Mouse (Mus musculus): ENCODE results near the gene Frmd4a. TPM values are rescaled to one million over a fixed set of nuclear protein-coding genes. Genes with fewer than 3 reads are reported as not detected.
A peak's percentile ranks its signal among the peaks of the same experiment; 100 is the strongest.

The Frmd4a gene
- total and polyA plus RNA-seq, 3 experiments, result 10.4 to 21.0 (median 20.0) TPM

DNA sequence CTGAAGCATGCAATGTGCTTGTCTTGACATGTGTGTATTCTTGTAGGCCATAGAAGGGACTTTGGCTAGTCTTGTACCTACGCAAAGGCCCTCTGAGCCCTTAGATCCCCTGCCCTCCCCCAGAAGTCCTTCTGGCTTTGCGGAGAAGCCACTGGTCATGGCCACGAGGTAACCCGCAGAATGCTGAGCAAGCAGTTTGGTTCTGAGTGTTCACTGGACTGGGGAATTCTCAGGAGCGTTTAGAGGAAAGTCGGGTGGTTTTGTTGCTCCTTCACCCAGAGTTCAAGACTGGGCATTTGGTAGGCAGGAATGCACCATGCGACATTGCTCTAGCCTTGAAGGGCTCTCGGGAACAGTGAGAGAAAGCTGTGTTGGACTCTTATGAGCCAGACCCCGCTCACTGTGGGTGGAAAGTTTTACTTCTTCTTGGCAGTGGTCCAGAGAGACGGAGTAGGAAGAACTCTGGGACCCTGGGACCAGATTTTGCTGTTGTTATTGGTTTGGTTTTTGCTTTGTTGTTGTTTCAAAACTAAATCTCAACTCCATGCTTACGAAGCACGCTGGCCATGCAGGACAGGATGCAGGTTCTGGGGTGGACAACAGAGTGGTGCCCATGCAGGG, 432.5 kb downstream of the Frmd4a start:
- Histone ChIP-seq H3K27me3 (ENCODE audit: control insufficient read depth, insufficient read depth, low read length) (no peaks in the 10 kb centered on the region), H3K4me1 (ENCODE audit: control insufficient read depth, insufficient read depth, low read length) (peaks cover 22% of the 10 kb centered on the region), H3K36me3 (ENCODE audit: control insufficient read depth, insufficient read depth, low read length) (peaks cover 4% of the 10 kb centered on the region; the same call in 1 of the 2 replicates), H3K79me2 (replicated peaks; ENCODE audit: control insufficient read depth, insufficient read depth, low read length) (no peaks in the 10 kb centered on the region), H3K4me3 (no peak overlapping the region), H3K27ac (no peak overlapping the region), H3K9ac (ENCODE audit: low read depth, low read length) (no peak overlapping the region)
- TF ChIP-seq CTCF (IDR thresholded peaks at IDR 0.05), result no peak
- no peak for TF ChIP-seq EP300 (IDR thresholded peaks at IDR 0.05; ENCODE audit: insufficient read depth, low read depth, low read length)
- TF ChIP-seq POLR2A (IDR thresholded peaks at IDR 0.05; ENCODE audit: insufficient read depth, low read depth, low read length), result no peak
- intact Hi-C loops (cut with DNase I), result no loop called here
- peak in 1 of 2 experiments; percentile 35 for DNase-seq
- 45% methylated on average over 12 of the region's 12 CpGs for WGBS

DNA sequence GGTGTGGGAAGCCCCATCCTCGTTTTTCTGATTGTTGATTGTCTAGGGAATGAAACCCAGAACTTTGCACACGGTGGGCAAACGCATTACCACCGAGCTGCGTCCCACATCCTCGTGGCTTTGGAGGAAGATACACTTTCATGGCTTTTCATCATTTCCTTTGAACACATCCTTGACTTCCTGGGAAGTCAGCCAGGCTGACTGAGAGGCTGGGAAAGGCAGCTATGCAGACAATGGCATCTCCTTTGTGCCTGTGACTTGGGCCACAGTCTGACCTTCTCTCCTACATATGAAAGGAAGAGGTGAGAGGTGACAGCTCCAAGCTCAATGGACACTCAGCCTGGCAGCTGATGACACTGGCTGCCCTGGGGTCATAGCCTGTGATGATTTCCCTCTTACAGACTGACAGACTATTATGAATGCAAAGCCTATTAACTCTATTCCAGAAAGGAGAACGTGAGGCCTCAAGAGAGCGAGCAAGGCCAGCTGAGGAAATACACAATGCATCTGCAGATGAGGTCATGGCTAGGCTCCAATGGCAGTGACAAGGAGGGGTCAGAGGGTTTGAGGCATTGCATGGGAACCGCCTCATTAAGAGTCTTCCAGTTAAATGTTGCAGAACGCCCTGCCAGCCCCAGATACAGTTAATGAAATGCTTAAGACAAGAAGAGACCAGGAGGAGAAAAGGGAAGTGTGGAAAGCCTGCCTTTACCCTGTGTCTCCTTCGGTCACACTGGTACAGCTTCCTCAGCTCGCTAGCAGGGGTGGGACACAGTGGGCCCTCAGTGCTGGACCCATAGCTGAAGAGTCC, 435.3 kb downstream of the Frmd4a start:
- H3K27ac ChIP-seq, result peak overlapping the region; percentile 66
- TF ChIP-seq EP300 (IDR thresholded peaks at IDR 0.05; ENCODE audit: insufficient read depth, low read depth, low read length), result 0 out of 2 replicates have a peak, but pooled peaks have one; percentile 40
- no peak for TF ChIP-seq CTCF (IDR thresholded peaks at IDR 0.05)
- TF ChIP-seq POLR2A (IDR thresholded peaks at IDR 0.05; ENCODE audit: insufficient read depth, low read depth, low read length), result no peak
- intact Hi-C loops (cut with DNase I), result loop anchor here (2.0 kb wide), 1 partner anchor 22 kb away; no protein-coding TSS in a partner anchor
- no peaks in the 10 kb centered on the region for H3K27me3 ChIP-seq (ENCODE audit: control insufficient read depth, insufficient read depth, low read length)
- peaks cover 19% of the 10 kb centered on the region for H3K4me1 ChIP-seq (ENCODE audit: control insufficient read depth, insufficient read depth, low read length)
- no peak overlapping the region for H3K4me3 ChIP-seq
- H3K79me2 ChIP-seq (replicated peaks; ENCODE audit: control insufficient read depth, insufficient read depth, low read length), result no peaks in the 10 kb centered on the region
- peak; percentile 56 to 63 for DNase-seq
- H3K36me3 ChIP-seq (ENCODE audit: control insufficient read depth, insufficient read depth, low read length), result no peaks in the 10 kb centered on the region; the same call in 1 of the 2 replicates
- H3K9ac ChIP-seq (ENCODE audit: low read depth, low read length), result no peak overlapping the region
- WGBS, result 34% methylated on average over 12 of the region's 12 CpGs

GRCm38 (mm10) chr2:4455097-4456025, 437.8 kb downstream of the Frmd4a start:
- DNase-seq, result no peak
- Histone ChIP-seq H3K4me1 (ENCODE audit: control insufficient read depth, insufficient read depth, low read length) (peaks cover 17% of the 10 kb centered on the region), H3K27ac (no peak overlapping the region), H3K36me3 (ENCODE audit: control insufficient read depth, insufficient read depth, low read length) (no peaks in the 10 kb centered on the region; the same call in 1 of the 2 replicates), H3K27me3 (ENCODE audit: control insufficient read depth, insufficient read depth, low read length) (no peaks in the 10 kb centered on the region), H3K4me3 (no peak overlapping the region), H3K9ac (ENCODE audit: low read depth, low read length) (no peak overlapping the region), H3K79me2 (replicated peaks; ENCODE audit: control insufficient read depth, insufficient read depth, low read length) (no peaks in the 10 kb centered on the region)
- TF ChIP-seq CTCF (IDR thresholded peaks at IDR 0.05), result no peak
- TF ChIP-seq EP300 (IDR thresholded peaks at IDR 0.05; ENCODE audit: insufficient read depth, low read depth, low read length), result no peak
- no peak for TF ChIP-seq POLR2A (IDR thresholded peaks at IDR 0.05; ENCODE audit: insufficient read depth, low read depth, low read length)
- intact Hi-C loops (cut with DNase I), result no loop called here
- WGBS, result 65% methylated on average over 11 of the region's 11 CpGs

DNA sequence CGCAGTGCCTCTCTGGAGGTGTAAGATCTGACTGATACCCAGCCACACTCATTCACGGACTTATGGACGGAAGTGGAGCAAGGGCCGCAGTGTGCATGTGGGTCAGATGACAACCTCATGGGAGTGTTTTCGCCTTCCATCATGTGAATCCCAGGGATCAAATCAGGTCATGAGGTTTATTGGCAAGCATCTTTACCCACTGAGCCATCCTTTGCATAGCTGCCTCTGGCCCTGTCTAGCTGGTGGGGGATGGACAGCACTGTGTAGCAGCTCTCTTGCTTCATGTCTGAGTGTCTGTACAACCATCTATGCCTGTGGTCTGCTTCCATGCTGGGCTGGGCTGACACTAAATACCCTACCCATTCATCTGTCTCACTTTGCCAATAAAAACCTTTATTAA, 443.4 kb downstream of the Frmd4a start:
- Histone ChIP-seq H3K27ac (no peak overlapping the region), H3K27me3 (ENCODE audit: control insufficient read depth, insufficient read depth, low read length) (no peaks in the 10 kb centered on the region), H3K4me3 (no peak overlapping the region), H3K9ac (ENCODE audit: low read depth, low read length) (no peak overlapping the region), H3K79me2 (replicated peaks; ENCODE audit: control insufficient read depth, insufficient read depth, low read length) (0 out of 2 replicates have a peak, but pooled peaks cover 2% of the 10 kb centered on the region), H3K36me3 (ENCODE audit: control insufficient read depth, insufficient read depth, low read length) (no peaks in the 10 kb centered on the region), H3K4me1 (ENCODE audit: control insufficient read depth, insufficient read depth, low read length) (peaks cover 9% of the 10 kb centered on the region)
- peak in 1 of 2 experiments; percentile 16 for DNase-seq
- intact Hi-C loops (cut with DNase I), result no loop called here
- WGBS, result 51% methylated on average over 5 of the region's 5 CpGs
- TF ChIP-seq EP300 (IDR thresholded peaks at IDR 0.05; ENCODE audit: insufficient read depth, low read depth, low read length) (peak; percentile 63; the same call in 1 of the 2 replicates), POLR2A (IDR thresholded peaks at IDR 0.05; ENCODE audit: insufficient read depth, low read depth, low read length) (no peak)

- H3K27me3 ChIP-seq (ENCODE audit: control insufficient read depth, insufficient read depth, low read length), result no peaks in the 10 kb centered on the region
- peaks cover 9% of the 10 kb centered on the region for H3K4me1 ChIP-seq (ENCODE audit: control insufficient read depth, insufficient read depth, low read length)
- intact Hi-C loops (cut with DNase I), result no loop called here
- WGBS, result 33% methylated on average over 2 of the region's 2 CpGs
- DNase-seq, result no peak
- no peak overlapping the region for H3K4me3 ChIP-seq
- H3K9ac ChIP-seq (ENCODE audit: low read depth, low read length), result no peak overlapping the region
- no peak for TF ChIP-seq POLR2A (IDR thresholded peaks at IDR 0.05; ENCODE audit: insufficient read depth, low read depth, low read length)
- no peak for TF ChIP-seq EP300 (IDR thresholded peaks at IDR 0.05; ENCODE audit: insufficient read depth, low read depth, low read length)
- no peak for TF ChIP-seq CTCF (IDR thresholded peaks at IDR 0.05)
- no peaks in the 10 kb centered on the region for H3K36me3 ChIP-seq (ENCODE audit: control insufficient read depth, insufficient read depth, low read length)
- H3K27ac ChIP-seq, result no peak overlapping the region
- H3K79me2 ChIP-seq (replicated peaks; ENCODE audit: control insufficient read depth, insufficient read depth, low read length), result 0 out of 2 replicates have a peak, but pooled peaks cover 2% of the 10 kb centered on the region
Observed at GRCm38 (mm10) chr2:4461514-4461913, 444.0 kb downstream of the Frmd4a start.
